Mouse (Mus musculus) limb, embryonic 13.5 days (tissue): Measurements from ENCODE around the gene Def8. TPM values are rescaled to one million over a fixed set of nuclear protein-coding genes. Genes with fewer than 3 reads are reported as not detected.
A peak's percentile ranks its signal among the peaks of the same experiment; 100 is the strongest.
"Not testable (repeated sequence)": the region's sequence is repeated elsewhere in the genome, so short reads cannot be mapped to it uniquely, and the experiment has no call there.

Experiments used
- ATAC-seq: fragments of 200-750 bp; cut with Nextera tagmentation; 2 replicates; pipeline ENCODE4 v1.8.0; 2017; ENCODE audit warnings: low read depth, moderate number of reproducible peaks, moderate TSS enrichment; ENCODE audit not compliant: low FRiP score
- H3K27ac ChIP-seq: fragments of 300-500 bp; sonication (generic); 2 replicates; pipeline ENCODE4 v1.5.1; 2015; ENCODE audit warnings: inconsistent platforms, mild to moderate bottlenecking, moderate library complexity
- H3K27me3 ChIP-seq: fragments of 300-500 bp; sonication (generic); 2 replicates; pipeline ENCODE4 v1.6.1; 2015; ENCODE audit warnings: mild to moderate bottlenecking, inconsistent platforms
- H3K36me3 ChIP-seq: fragments of 300-500 bp; sonication (generic); 2 replicates; pipeline ENCODE4 v1.6.1; 2015; ENCODE audit warnings: inconsistent platforms, mild to moderate bottlenecking, moderate library complexity
- H3K4me1 ChIP-seq: fragments of 300-500 bp; sonication (generic); 2 replicates; pipeline ENCODE4 v1.6.1; 2015; ENCODE audit warnings: inconsistent platforms
- H3K4me2 ChIP-seq: fragments of 300-500 bp; sonication (generic); replicated peaks from 2 replicates; pipeline ENCODE4 v1.6.1; 2015; ENCODE audit warnings: inconsistent platforms, mild to moderate bottlenecking, moderate library complexity
- H3K4me3 ChIP-seq: fragments of 300-500 bp; sonication (generic); 2 replicates; pipeline ENCODE4 v1.5.1; 2015; ENCODE audit warnings: moderate library complexity, mild to moderate bottlenecking, inconsistent platforms
- H3K9ac ChIP-seq: fragments of 300-500 bp; sonication (generic); 2 replicates; pipeline ENCODE4 v1.6.1; 2015; ENCODE audit warnings: mild to moderate bottlenecking, inconsistent platforms
- H3K9me3 ChIP-seq: fragments of 300-500 bp; sonication (generic); 2 replicates; pipeline ENCODE4 v1.6.1; 2016; ENCODE audit warnings: inconsistent platforms
- WGBS: fragments of 180-500 bp; shearing (Covaris S2); methylation state at CpG from one replicate; pipeline ENCODE4 v1.1.7; 2015; 5-methylcytosine and 5-hydroxymethylcytosine counted together
- polyA plus RNA-seq: library from polyadenylated mRNA; unstranded; fragments of >200 nt; fragmentation: Nextera tagmentation; extraction: Ambion mirVana; gene quantifications from 2 replicates; pipeline ENCODE4 v1.2.1, GENCODE M21; 2015

Gene Def8
- polyA plus RNA-seq, 1 experiment from 2014 or later, result 41.7 TPM

DNA sequence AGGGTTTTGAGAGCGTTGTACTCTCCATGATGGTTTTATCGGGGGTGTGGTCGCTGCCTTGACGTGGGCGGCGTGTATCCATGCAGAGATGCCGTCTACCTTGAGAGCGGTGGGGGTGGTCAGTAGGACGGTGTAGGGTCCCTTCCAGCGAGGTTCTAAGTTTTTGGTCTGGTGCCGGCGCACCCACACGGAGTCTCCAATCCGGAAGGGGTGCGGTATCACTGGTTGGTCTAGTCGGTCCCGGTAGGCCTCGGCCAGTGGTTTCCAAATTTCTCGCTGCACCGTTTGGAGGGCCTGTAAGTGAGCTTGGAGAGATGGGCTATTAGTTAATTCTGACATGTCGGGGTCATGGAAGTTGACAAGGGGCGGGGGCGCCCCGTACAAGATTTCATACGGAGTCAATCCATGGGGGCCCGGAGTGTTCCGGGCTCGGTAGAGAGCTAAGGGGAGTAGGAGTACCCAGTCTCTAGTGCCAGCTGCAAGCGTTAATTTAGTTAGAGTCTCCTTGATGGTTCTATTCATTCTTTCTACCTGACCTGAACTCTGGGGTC is 5.1 kb downstream of the Def8 start:
- no peak for ATAC-seq
- no peak overlapping the region for H3K4me2 ChIP-seq
- 98% methylated on average over 29 of the region's 29 CpGs for WGBS
- H3K27me3 ChIP-seq, result no peaks in the 10 kb centered on the region
- peaks cover 63% of the 10 kb centered on the region for H3K9me3 ChIP-seq
- H3K4me1 ChIP-seq, result no peaks in the 10 kb centered on the region
- no peaks in the 10 kb centered on the region for H3K36me3 ChIP-seq
- H3K9ac ChIP-seq, result no peak overlapping the region
- no peak overlapping the region for H3K27ac ChIP-seq
- no peak overlapping the region for H3K4me3 ChIP-seq

GRCm38 (mm10) chr8:123428939-123429721 is 5.8 kb downstream of the Def8 start:
- no peak overlapping the region for H3K4me2 ChIP-seq
- peaks cover 63% of the 10 kb centered on the region for H3K9me3 ChIP-seq
- H3K36me3 ChIP-seq, result no peaks in the 10 kb centered on the region
- no peak overlapping the region for H3K9ac ChIP-seq
- no peaks in the 10 kb centered on the region for H3K4me1 ChIP-seq
- 95% methylated on average over 23 of the region's 23 CpGs for WGBS
- no peak for ATAC-seq
- no peak overlapping the region for H3K4me3 ChIP-seq
- no peak overlapping the region for H3K27ac ChIP-seq
- H3K27me3 ChIP-seq, result no peaks in the 10 kb centered on the region

DNA sequence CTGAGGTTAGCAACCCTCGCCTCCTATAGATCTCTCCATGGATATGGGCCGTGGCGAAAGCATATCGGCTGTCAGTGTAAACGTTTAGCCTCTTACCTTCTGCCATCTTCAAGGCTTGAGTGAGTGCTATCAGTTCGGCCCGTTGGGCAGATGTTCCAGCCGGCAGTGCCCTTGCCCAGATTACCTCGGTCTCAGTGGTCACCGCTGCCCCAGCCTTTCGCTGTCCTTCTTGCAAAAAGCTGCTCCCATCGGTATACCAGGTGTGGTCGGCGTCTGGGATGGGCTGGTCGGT is 6.3 kb downstream of the Def8 start:
- H3K9ac ChIP-seq, H3K4me3 ChIP-seq, H3K36me3 ChIP-seq, ATAC-seq, H3K4me2 ChIP-seq, H3K27me3 ChIP-seq, H3K4me1 ChIP-seq, H3K27ac ChIP-seq: not testable (repeated sequence)
- peaks cover 67% of the 10 kb centered on the region for H3K9me3 ChIP-seq
- 97% methylated on average over 15 of the region's 15 CpGs for WGBS

DNA sequence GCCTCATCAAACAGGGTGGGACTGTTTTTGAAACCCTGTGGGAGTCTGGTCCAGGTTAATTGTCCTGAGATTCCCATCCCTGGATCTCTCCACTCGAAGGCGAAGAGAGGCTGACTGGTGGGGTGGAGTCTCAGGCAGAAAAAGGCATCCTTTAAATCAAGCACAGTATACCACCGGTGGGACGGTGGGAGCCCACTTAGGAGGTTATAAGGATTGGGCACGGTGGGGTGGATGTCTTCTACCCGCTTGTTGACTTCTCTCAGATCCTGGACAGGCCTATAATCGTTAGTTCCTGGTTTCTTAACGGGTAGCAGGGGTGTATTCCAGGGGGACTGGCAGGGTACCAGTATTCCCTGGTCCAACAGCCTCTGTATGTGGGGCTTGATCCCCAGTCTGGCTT is 7.6 kb downstream of the Def8 start:
- WGBS, result 89% methylated on average over 8 of the region's 8 CpGs
- H3K27me3 ChIP-seq, H3K9ac ChIP-seq, H3K36me3 ChIP-seq, H3K27ac ChIP-seq, H3K4me3 ChIP-seq, ATAC-seq, H3K4me1 ChIP-seq, H3K4me2 ChIP-seq: not testable (repeated sequence)
- H3K9me3 ChIP-seq, result peaks cover 69% of the 10 kb centered on the region

- no peak overlapping the region for H3K9ac ChIP-seq
- peaks cover 66% of the 10 kb centered on the region for H3K9me3 ChIP-seq
- no peak overlapping the region for H3K4me2 ChIP-seq
- no peaks in the 10 kb centered on the region for H3K4me1 ChIP-seq
- no peak overlapping the region for H3K4me3 ChIP-seq
- no peak overlapping the region for H3K27ac ChIP-seq
- no peaks in the 10 kb centered on the region for H3K27me3 ChIP-seq
- no peak for ATAC-seq
- no peaks in the 10 kb centered on the region for H3K36me3 ChIP-seq
- 94% methylated on average over 25 of the region's 25 CpGs for WGBS
Observed at GRCm38 (mm10) chr8:123431616-123432365, 8.5 kb downstream of the Def8 start.

DNA sequence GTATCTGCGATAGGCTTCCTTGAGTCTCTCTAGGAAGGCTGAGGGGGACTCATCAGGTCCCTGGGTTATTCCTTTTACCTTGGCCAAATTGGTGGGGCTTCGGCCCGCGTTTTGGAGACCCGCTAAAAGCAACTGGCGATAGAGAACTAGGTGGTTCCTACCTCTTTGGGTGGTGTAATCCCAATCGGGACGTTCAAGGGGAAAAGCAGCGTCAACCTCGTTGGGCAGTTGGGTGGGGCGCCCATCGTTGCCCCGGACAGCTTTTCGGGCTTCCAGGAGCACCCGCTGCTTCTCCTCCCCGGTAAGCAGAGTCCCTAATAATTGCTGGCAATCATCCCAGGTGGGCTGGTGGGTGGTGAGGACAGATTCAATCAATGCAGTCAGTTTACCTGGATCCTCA is 9.1 kb downstream of the Def8 start:
- ATAC-seq, result no peak
- no peak overlapping the region for H3K4me3 ChIP-seq
- no peak overlapping the region for H3K27ac ChIP-seq
- no peaks in the 10 kb centered on the region for H3K27me3 ChIP-seq
- H3K9me3 ChIP-seq, result peaks cover 60% of the 10 kb centered on the region
- WGBS, result 96% methylated on average over 16 of the region's 16 CpGs
- no peaks in the 10 kb centered on the region for H3K4me1 ChIP-seq
- H3K36me3 ChIP-seq, result no peaks in the 10 kb centered on the region
- H3K9ac ChIP-seq, result no peak overlapping the region
- H3K4me2 ChIP-seq, result no peak overlapping the region

- WGBS, result 98% methylated on average over 47 of the region's 47 CpGs
- ATAC-seq, result not testable (repeated sequence)
Observed at GRCm38 (mm10) chr8:123433241-123433974, 10.1 kb downstream of the Def8 start.

DNA sequence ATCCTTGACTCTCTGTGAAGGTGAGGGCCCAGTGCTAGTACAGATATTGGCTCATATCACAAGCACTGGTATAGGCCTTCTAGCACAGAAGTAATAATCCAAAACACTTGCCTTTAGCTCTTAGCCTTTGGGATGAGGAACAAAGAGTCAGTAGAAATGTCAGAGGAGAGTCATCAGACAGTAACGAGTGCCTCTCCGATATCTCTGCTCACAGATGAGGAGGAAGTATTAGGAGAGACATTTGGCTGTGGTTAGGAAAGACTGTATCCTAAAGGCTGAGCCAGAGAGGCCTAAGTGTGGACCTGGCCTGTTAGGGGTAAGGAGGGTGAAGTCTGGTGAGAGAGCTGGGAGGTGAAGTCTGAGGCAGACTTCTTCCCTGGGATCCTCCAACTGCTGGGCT is 18.5 kb downstream of the Def8 start:
- Histone ChIP-seq H3K27me3 (no peaks in the 10 kb centered on the region), H3K9ac (no peak overlapping the region), H3K4me2 (no peak overlapping the region), H3K4me1 (peaks cover 11% of the 10 kb centered on the region), H3K4me3 (no peak overlapping the region), H3K27ac (no peak overlapping the region), H3K36me3 (peaks cover 11% of the 10 kb centered on the region), H3K9me3 (no peaks in the 10 kb centered on the region)
- ATAC-seq, result no peak
- 96% methylated on average over 2 of the region's 2 CpGs for WGBS

More at GRCm38 (mm10) chr8:123433241-123433974, 10.1 kb downstream of the Def8 start:
- H3K9me3 ChIP-seq, result peaks cover 50% of the 10 kb centered on the region
- H3K4me2 ChIP-seq, H3K36me3 ChIP-seq, H3K4me3 ChIP-seq, H3K27ac ChIP-seq, H3K9ac ChIP-seq, H3K27me3 ChIP-seq, H3K4me1 ChIP-seq: not testable (repeated sequence)

DNA sequence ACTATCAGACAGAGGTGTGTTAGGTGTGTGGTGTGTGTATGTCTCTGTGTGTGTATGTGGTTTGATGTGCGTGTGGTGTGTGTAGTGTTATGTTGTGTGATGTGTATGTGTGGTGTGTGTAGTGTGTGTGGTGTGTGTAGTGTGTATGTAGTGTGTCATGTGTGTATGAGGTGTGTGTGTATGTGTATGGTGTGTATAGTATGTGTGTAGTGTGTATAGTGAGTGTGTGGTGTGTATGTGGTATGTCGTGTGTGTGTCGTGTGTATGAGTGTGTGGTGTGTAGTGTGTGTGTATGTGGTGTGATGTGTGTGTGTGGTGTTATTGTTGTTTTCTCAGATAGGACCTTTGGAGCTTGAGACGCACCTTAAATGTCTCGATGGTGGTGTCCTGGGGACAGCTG is 19.0 kb downstream of the Def8 start:
- H3K4me2 ChIP-seq, result peak overlapping the region; percentile 77; the same call in 1 of the 2 replicates
- ATAC-seq, result no peak
- H3K9me3 ChIP-seq, result no peaks in the 10 kb centered on the region
- H3K4me3 ChIP-seq, result peak overlapping the region; percentile 57
- WGBS, result 80% methylated on average over 5 of the region's 5 CpGs
- peak overlapping the region; percentile 83; the same call in 1 of the 2 replicates for H3K9ac ChIP-seq
- no peaks in the 10 kb centered on the region for H3K27me3 ChIP-seq
- peaks cover 11% of the 10 kb centered on the region for H3K4me1 ChIP-seq
- no peak overlapping the region for H3K27ac ChIP-seq
- peaks cover 11% of the 10 kb centered on the region for H3K36me3 ChIP-seq

DNA sequence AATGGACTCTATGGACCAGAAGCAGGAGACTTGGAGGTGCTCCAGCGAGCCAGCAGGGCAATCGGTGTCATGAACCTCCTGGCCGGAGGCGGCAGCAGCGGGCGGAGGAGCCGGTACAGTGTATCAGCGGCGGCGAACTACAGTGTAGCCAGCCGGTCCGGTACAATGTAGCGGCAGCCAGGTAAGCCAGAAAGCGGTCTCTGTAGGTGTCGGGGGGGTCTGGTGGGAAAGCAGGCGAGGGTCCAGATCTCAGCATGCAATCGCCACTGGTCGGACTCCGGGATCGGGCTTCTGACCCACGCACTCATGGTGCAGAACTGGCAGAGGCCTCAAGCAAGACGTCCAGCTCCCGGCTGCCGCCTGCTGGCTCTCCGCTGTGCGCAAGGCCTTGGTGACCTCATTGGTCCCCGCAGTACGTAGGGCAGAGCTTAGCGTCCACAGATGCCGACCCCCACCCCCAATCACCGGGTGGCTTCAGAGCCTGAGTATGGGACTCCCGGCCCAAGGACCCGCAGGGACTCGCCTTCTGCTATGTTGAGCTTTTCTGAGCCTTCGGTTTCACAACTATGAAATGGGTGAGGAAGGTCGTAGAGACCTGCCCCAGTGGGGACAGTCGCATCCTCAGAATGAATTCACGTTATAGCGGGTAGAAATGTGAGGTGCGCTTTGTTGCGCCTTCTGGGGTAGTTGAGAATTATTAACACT is 19.7 kb downstream of the Def8 start:
- peak; percentile 95 for ATAC-seq
- Histone ChIP-seq H3K27me3 (no peaks in the 10 kb centered on the region), H3K4me1 (peaks cover 11% of the 10 kb centered on the region), H3K9ac (peak overlapping the region; percentile 83), H3K36me3 (peaks cover 16% of the 10 kb centered on the region), H3K4me2 (peak overlapping the region; percentile 77), H3K27ac (peak overlapping the region; percentile 66; the same call in 1 of the 2 replicates), H3K9me3 (no peaks in the 10 kb centered on the region), H3K4me3 (peak overlapping the region; percentile 57)
- under 1% methylated on average over 41 of the region's 41 CpGs for WGBS

DNA sequence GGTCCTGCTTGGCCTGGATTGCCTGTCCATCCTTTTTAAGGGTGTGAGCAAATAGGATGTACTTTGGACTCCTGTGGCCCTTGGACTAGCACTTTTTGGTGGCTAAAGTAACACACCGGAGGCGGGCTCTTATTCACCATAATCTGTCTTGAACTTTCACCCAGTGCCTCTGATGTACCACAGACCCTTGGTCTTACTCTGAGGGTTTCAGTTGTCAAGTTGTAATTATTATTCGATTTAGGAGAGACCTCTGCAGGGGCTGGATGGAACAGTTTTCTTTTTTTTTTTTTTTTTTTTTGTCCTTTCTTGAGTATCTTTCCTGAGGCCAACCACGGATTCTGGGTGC is 20.2 kb downstream of the Def8 start:
- no peak overlapping the region for H3K27ac ChIP-seq
- no peaks in the 10 kb centered on the region for H3K27me3 ChIP-seq
- peaks cover 20% of the 10 kb centered on the region for H3K36me3 ChIP-seq
- no peaks in the 10 kb centered on the region for H3K9me3 ChIP-seq
- peak overlapping the region; percentile 77 for H3K4me2 ChIP-seq
- H3K4me3 ChIP-seq, result peak overlapping the region; percentile 57
- peak overlapping the region; percentile 83 for H3K9ac ChIP-seq
- H3K4me1 ChIP-seq, result peaks cover 11% of the 10 kb centered on the region
- no peak for ATAC-seq
- WGBS, result 32% methylated on average over 4 of the region's 4 CpGs
